Mouse (Mus musculus): ENCODE measurements at regions not wholly inside any gene's neighbourhood (a gene's known extent, or its start where the extent isn't known, plus 50 kb on each side); places are given as distances from the start of the nearest gene placed in this dataset.
A peak's percentile ranks its signal among the peaks of the same experiment; 100 is the strongest.

DNA sequence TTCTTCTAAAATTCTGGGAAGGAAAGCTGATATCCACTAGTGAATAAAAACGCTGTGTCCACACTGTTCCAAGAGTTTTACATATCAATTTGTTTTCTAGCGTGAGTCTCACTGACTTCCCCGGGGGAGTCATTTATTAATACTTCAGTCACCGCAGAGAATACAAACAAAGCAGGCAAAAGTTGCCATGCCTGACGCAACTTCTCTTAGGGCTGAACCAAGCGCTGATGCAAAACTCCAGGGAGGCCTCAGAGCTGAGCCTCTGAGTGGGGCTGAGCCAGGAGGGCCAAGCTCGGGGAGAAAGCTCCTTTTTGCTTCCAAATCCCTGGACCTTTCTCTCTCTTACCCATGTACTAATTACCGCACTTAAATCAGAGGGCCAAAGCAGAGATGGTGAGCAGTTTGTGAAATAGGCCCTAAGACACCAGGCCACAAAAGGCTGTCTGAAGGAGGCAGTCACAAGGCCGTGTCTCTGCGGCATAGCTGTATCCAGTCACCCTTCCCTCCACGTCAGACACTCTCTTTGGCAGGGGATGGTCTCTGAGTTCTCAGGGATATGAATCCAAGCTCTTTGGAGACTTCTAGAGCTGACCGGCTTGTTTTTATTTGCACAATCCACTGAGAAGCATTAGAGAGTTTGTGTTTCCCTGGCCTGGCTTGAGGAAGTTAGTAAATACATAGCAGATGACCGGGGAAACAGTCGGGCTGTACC, 260.2 kb upstream of the Jarid2 start:
- no peak overlapping the region for H3K9ac ChIP-seq (ENCODE audit: low read length)
- H3K27me3 ChIP-seq (replicated peaks; ENCODE audit: control insufficient read depth, insufficient read depth, low read length), result no peaks in the 10 kb centered on the region
- H3K4me2 ChIP-seq (ENCODE audit: low read length), result no peak overlapping the region
- ATAC-seq, result no peak
- no peak overlapping the region for H3K4me3 ChIP-seq (ENCODE audit: low read depth, low read length)
- H3K9me3 ChIP-seq (replicated peaks; ENCODE audit: control insufficient read depth, low read length), result no peaks in the 10 kb centered on the region
- H3K4me1 ChIP-seq (ENCODE audit: control insufficient read depth, insufficient read depth, low read length), result peaks cover 13% of the 10 kb centered on the region
- 81% methylated on average over 14 of the region's 14 CpGs for WGBS
- DNase-seq (ENCODE audit: low spot score), result no peak
- H3K36me3 ChIP-seq (ENCODE audit: control insufficient read depth, insufficient read depth, low read length), result no peaks in the 10 kb centered on the region
- H3K27ac ChIP-seq (ENCODE audit: low read depth, low read length), result no peak overlapping the region

- no peak overlapping the region for H3K4me2 ChIP-seq (ENCODE audit: low read length)
- 90% methylated on average over 6 of the region's 6 CpGs for WGBS
- ATAC-seq (no peak), DNase-seq (ENCODE audit: low spot score) (no peak)
- no peak overlapping the region for H3K4me3 ChIP-seq (ENCODE audit: low read depth, low read length)
- no peak overlapping the region for H3K27ac ChIP-seq (ENCODE audit: low read depth, low read length)
- no peak overlapping the region for H3K9ac ChIP-seq (ENCODE audit: low read length)
- peaks cover 16% of the 10 kb centered on the region for H3K4me1 ChIP-seq (ENCODE audit: control insufficient read depth, insufficient read depth, low read length)
- no peaks in the 10 kb centered on the region for H3K27me3 ChIP-seq (replicated peaks; ENCODE audit: control insufficient read depth, insufficient read depth, low read length)
- no peaks in the 10 kb centered on the region for H3K9me3 ChIP-seq (replicated peaks; ENCODE audit: control insufficient read depth, low read length)
- no peaks in the 10 kb centered on the region for H3K36me3 ChIP-seq (ENCODE audit: control insufficient read depth, insufficient read depth, low read length)
Measured at GRCm38 (mm10) chr13:44469675-44470074, 259.6 kb upstream of the Jarid2 start.

GRCm38 (mm10) chr13:44473200-44473599, 256.1 kb upstream of the Jarid2 start:
- no peaks in the 10 kb centered on the region for H3K27me3 ChIP-seq (replicated peaks; ENCODE audit: control insufficient read depth, insufficient read depth, low read length)
- H3K9me3 ChIP-seq (replicated peaks; ENCODE audit: control insufficient read depth, low read length), result no peaks in the 10 kb centered on the region
- no peak overlapping the region for H3K9ac ChIP-seq (ENCODE audit: low read length)
- ATAC-seq, result no peak; the same call in 1 of the 2 replicates
- DNase-seq (ENCODE audit: low spot score), result peak; percentile 39
- H3K4me3 ChIP-seq (ENCODE audit: low read depth, low read length), result no peak overlapping the region
- H3K36me3 ChIP-seq (ENCODE audit: control insufficient read depth, insufficient read depth, low read length), result no peaks in the 10 kb centered on the region
- H3K4me2 ChIP-seq (ENCODE audit: low read length), result no peak overlapping the region
- WGBS, result 2% methylated on average over 6 of the region's 6 CpGs
- H3K27ac ChIP-seq (ENCODE audit: low read depth, low read length), result no peak overlapping the region
- peaks cover 16% of the 10 kb centered on the region for H3K4me1 ChIP-seq (ENCODE audit: control insufficient read depth, insufficient read depth, low read length)

GRCm38 (mm10) chr13:44476901-44477300, 252.4 kb upstream of the Jarid2 start:
- no peak overlapping the region for H3K27ac ChIP-seq (ENCODE audit: low read depth, low read length)
- H3K9ac ChIP-seq (ENCODE audit: low read length), result no peak overlapping the region
- ATAC-seq (no peak), DNase-seq (ENCODE audit: low spot score) (peak; percentile 33)
- WGBS, result 24% methylated on average over 8 of the region's 8 CpGs
- no peaks in the 10 kb centered on the region for H3K27me3 ChIP-seq (replicated peaks; ENCODE audit: control insufficient read depth, insufficient read depth, low read length)
- no peaks in the 10 kb centered on the region for H3K9me3 ChIP-seq (replicated peaks; ENCODE audit: control insufficient read depth, low read length)
- H3K36me3 ChIP-seq (ENCODE audit: control insufficient read depth, insufficient read depth, low read length), result no peaks in the 10 kb centered on the region
- H3K4me2 ChIP-seq (ENCODE audit: low read length), result no peak overlapping the region
- H3K4me1 ChIP-seq (ENCODE audit: control insufficient read depth, insufficient read depth, low read length), result peaks cover 16% of the 10 kb centered on the region
- H3K4me3 ChIP-seq (ENCODE audit: low read depth, low read length), result no peak overlapping the region

- 93% methylated on average over 7 of the region's 7 CpGs for WGBS
- H3K27ac ChIP-seq (ENCODE audit: low read depth, low read length), result no peak overlapping the region
- no peak overlapping the region for H3K4me3 ChIP-seq (ENCODE audit: low read depth, low read length)
- no peak for ATAC-seq
- H3K36me3 ChIP-seq (ENCODE audit: control insufficient read depth, insufficient read depth, low read length), result no peaks in the 10 kb centered on the region
- no peak for DNase-seq (ENCODE audit: low spot score)
- no peak overlapping the region for H3K4me2 ChIP-seq (ENCODE audit: low read length)
- no peaks in the 10 kb centered on the region for H3K4me1 ChIP-seq (ENCODE audit: control insufficient read depth, insufficient read depth, low read length)
- no peaks in the 10 kb centered on the region for H3K27me3 ChIP-seq (replicated peaks; ENCODE audit: control insufficient read depth, insufficient read depth, low read length)
- H3K9me3 ChIP-seq (replicated peaks; ENCODE audit: control insufficient read depth, low read length), result no peaks in the 10 kb centered on the region
- no peak overlapping the region for H3K9ac ChIP-seq (ENCODE audit: low read length)
Measured at GRCm38 (mm10) chr13:44480128-44480527, 249.1 kb upstream of the Jarid2 start.

DNA sequence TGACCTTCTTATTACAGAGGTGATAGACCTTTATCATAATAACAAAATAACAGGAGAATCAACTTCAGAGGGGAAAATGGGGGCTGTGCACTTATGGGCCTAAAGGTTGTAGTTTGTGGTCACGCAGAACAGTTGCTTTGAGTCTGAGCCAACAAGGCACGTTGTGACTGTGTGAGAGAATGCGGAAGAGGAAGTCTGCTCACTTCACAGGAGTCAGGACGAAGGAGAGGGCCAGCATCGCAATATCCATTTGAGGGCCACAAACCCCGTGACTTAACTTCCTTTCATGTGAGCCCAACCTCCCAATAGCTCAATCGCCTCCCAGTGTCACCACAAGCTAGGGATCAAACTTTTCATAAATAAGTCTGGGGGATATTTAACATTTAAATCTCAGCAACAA, 246.6 kb upstream of the Jarid2 start:
- H3K9me3 ChIP-seq (replicated peaks; ENCODE audit: control insufficient read depth, low read length), result no peaks in the 10 kb centered on the region
- no peaks in the 10 kb centered on the region for H3K4me1 ChIP-seq (ENCODE audit: control insufficient read depth, insufficient read depth, low read length)
- no peak overlapping the region for H3K9ac ChIP-seq (ENCODE audit: low read length)
- ATAC-seq (no peak), DNase-seq (ENCODE audit: low spot score) (no peak)
- no peaks in the 10 kb centered on the region for H3K27me3 ChIP-seq (replicated peaks; ENCODE audit: control insufficient read depth, insufficient read depth, low read length)
- no peaks in the 10 kb centered on the region for H3K36me3 ChIP-seq (ENCODE audit: control insufficient read depth, insufficient read depth, low read length)
- 90% methylated on average over 7 of the region's 7 CpGs for WGBS
- H3K27ac ChIP-seq (ENCODE audit: low read depth, low read length), result no peak overlapping the region
- no peak overlapping the region for H3K4me2 ChIP-seq (ENCODE audit: low read length)
- H3K4me3 ChIP-seq (ENCODE audit: low read depth, low read length), result no peak overlapping the region

DNA sequence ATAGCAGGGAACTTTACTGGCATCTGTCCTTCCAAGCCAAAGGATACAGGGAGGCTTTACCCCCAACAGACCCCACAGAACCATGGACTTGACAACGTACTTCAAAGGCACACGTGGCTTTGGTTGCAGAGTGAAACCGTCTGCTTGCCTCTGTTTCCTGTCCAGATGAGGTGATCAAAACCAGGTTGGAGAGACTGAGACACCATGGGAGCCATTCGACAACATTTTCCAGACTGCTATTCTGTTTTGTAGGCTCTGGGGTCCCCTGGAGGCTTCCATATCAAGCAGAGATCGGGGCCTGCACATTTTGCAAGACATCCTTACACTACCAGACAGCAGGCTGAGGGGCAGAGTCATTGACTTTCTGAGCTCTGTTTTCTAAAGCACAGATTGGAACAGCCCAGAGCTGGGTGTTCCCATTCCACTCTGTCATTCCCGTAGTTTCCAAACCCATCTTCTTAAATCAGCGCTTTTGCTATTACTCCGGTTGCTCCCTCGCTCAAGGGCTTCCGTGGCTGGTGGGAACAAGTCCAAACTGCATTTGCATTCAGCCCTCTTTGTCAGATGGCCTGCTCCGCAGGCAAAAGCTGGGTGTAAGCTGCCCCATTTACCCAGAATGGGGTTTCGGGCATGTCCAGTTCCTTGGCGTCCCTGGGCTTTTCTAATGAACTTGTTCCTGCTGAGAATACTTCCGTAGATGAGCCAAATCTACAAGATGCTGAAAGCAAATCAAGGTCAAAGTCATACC, 244.5 kb upstream of the Jarid2 start:
- H3K9me3 ChIP-seq (replicated peaks; ENCODE audit: control insufficient read depth, low read length), result no peaks in the 10 kb centered on the region
- WGBS, result 69% methylated on average over 14 of the region's 14 CpGs
- no peak overlapping the region for H3K27ac ChIP-seq (ENCODE audit: low read depth, low read length)
- no peak overlapping the region for H3K9ac ChIP-seq (ENCODE audit: low read length)
- H3K27me3 ChIP-seq (replicated peaks; ENCODE audit: control insufficient read depth, insufficient read depth, low read length), result no peaks in the 10 kb centered on the region
- ATAC-seq, result no peak
- H3K4me2 ChIP-seq (ENCODE audit: low read length), result no peak overlapping the region
- peak; percentile 58 for DNase-seq (ENCODE audit: low spot score)
- H3K4me3 ChIP-seq (ENCODE audit: low read depth, low read length), result no peak overlapping the region
- H3K4me1 ChIP-seq (ENCODE audit: control insufficient read depth, insufficient read depth, low read length), result no peaks in the 10 kb centered on the region
- no peaks in the 10 kb centered on the region for H3K36me3 ChIP-seq (ENCODE audit: control insufficient read depth, insufficient read depth, low read length)

- Histone ChIP-seq H3K9ac (ENCODE audit: low read length) (no peak overlapping the region), H3K9me3 (replicated peaks; ENCODE audit: control insufficient read depth, low read length) (no peaks in the 10 kb centered on the region), H3K27me3 (replicated peaks; ENCODE audit: control insufficient read depth, insufficient read depth, low read length) (no peaks in the 10 kb centered on the region), H3K4me2 (ENCODE audit: low read length) (no peak overlapping the region), H3K27ac (ENCODE audit: low read depth, low read length) (no peak overlapping the region), H3K4me3 (ENCODE audit: low read depth, low read length) (no peak overlapping the region), H3K36me3 (ENCODE audit: control insufficient read depth, insufficient read depth, low read length) (no peaks in the 10 kb centered on the region), H3K4me1 (ENCODE audit: control insufficient read depth, insufficient read depth, low read length) (no peaks in the 10 kb centered on the region)
- DNase-seq (ENCODE audit: low spot score) (no peak), ATAC-seq (no peak)
- 68% methylated on average over 4 of the region's 4 CpGs for WGBS
Measured at GRCm38 (mm10) chr13:44490935-44491465, 238.3 kb upstream of the Jarid2 start.

GRCm38 (mm10) chr13:44493884-44494283, 235.4 kb upstream of the Jarid2 start:
- 83% methylated on average over 3 of the region's 3 CpGs for WGBS
- no peak overlapping the region for H3K9ac ChIP-seq (ENCODE audit: low read length)
- ATAC-seq (no peak), DNase-seq (ENCODE audit: low spot score) (no peak)
- no peaks in the 10 kb centered on the region for H3K4me1 ChIP-seq (ENCODE audit: control insufficient read depth, insufficient read depth, low read length)
- H3K9me3 ChIP-seq (replicated peaks; ENCODE audit: control insufficient read depth, low read length), result no peaks in the 10 kb centered on the region
- no peak overlapping the region for H3K4me3 ChIP-seq (ENCODE audit: low read depth, low read length)
- no peak overlapping the region for H3K4me2 ChIP-seq (ENCODE audit: low read length)
- no peaks in the 10 kb centered on the region for H3K27me3 ChIP-seq (replicated peaks; ENCODE audit: control insufficient read depth, insufficient read depth, low read length)
- H3K27ac ChIP-seq (ENCODE audit: low read depth, low read length), result no peak overlapping the region
- no peaks in the 10 kb centered on the region for H3K36me3 ChIP-seq (ENCODE audit: control insufficient read depth, insufficient read depth, low read length)
